Mouse (Mus musculus): ENCODE results near the gene Pdia2. TPM values are rescaled to one million over a fixed set of nuclear protein-coding genes. Genes with fewer than 3 reads are reported as not detected.
A peak's percentile ranks its signal among the peaks of the same experiment; 100 is the strongest.

Pdia2 gene
- 0.30 and 0.33 TPM in 2 replicates for polyA plus RNA-seq (2012; rRNA removed)

DNA sequence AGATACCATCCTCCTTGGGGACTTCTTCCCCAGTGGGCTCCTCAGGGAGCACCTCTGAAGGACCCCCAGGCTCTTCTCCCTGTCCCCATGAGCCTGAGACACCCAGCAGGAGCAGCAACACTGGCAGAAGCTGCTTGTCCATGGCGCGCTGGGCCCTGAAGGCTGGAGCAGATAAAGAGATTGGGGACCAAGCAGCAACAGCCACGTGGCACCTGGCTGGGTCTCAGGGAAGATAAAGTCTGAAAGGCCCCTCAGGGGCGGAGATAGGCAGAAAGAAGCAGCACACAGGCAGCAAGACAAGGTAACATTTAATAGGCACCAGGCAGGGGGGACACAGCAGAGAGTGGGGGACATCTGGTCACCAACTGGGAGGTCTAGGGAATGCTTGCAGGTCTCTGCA, at the start of gene Pdia2:
TSS of gene Pdia2 (minus strand) at position 196 of the 400 bp plus-strand sequence.
- Histone ChIP-seq H3K4me1 (ENCODE audit: control insufficient read depth, insufficient read depth, low read length) (0 out of 2 replicates have a peak, but pooled peaks cover 2% of the 10 kb centered on the region), H3K4me3 (ENCODE audit: insufficient read depth, low read length) (no peak within 1 kb of the TSS; the same call in 1 of the 2 replicates), H3K27ac (ENCODE audit: insufficient read depth, low read length) (no peak within 1 kb of the TSS)
- TF ChIP-seq CTCF (IDR thresholded peaks at IDR 0.05; ENCODE audit: extremely low read depth, insufficient read depth, low read length) (no peak), POLR2A (IDR thresholded peaks at IDR 0.05; ENCODE audit: extremely low read depth, insufficient read depth, low read length) (no peak)

DNA sequence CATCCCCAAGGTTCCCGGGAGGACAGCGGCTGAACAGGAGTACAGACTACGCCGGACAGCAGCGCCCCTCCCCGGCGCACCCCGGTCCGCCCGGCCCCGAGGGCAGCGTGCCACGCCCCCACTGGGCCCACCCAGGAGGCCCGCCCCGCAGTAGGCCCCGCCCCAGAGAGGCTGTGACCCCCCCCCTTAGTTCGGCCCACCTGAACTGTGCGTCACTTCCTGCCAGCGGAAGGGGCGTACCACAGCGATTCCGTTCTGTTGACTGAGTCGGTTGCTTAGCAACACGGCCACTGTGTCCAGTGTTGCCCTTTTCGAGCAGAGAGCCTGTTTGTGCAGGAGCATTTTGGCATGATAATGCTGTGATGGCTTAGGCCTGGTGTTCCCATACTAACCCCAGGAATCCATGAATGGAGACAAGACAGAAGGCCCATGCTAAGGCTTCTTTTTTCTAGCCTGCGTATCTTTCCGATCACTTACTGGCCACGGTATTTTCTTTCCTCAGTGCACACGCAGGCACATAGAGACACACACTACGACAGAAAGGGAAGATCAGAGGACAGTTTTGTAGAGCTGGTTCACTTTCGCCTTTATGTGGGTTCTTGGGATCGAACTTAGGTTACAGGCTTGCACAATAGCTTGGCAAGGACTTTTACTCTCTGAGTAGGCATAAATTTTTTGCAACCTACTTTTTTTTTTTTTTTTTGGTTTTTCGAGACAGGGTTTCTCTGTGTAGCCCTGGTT, 45.4 kb upstream of the Pdia2 start, which contains the start of gene Fam234a:
TSS of gene Fam234a (minus strand) at position 142 of the 741 bp plus-strand sequence.
- peak within 1 kb of the TSS; percentile 77 for H3K4me3 ChIP-seq (ENCODE audit: insufficient read depth, low read length)
- TF ChIP-seq POLR2A (IDR thresholded peaks at IDR 0.05; ENCODE audit: extremely low read depth, insufficient read depth, low read length), result peak; percentile 85
- TF ChIP-seq CTCF (IDR thresholded peaks at IDR 0.05; ENCODE audit: extremely low read depth, insufficient read depth, low read length), result no peak
- H3K4me1 ChIP-seq (ENCODE audit: control insufficient read depth, insufficient read depth, low read length), result peaks cover 2% of the 10 kb centered on the region; the same call in 1 of the 2 replicates
- H3K27ac ChIP-seq (ENCODE audit: insufficient read depth, low read length), result peak within 1 kb of the TSS; percentile 12; the same call in 1 of the 2 replicates

DNA sequence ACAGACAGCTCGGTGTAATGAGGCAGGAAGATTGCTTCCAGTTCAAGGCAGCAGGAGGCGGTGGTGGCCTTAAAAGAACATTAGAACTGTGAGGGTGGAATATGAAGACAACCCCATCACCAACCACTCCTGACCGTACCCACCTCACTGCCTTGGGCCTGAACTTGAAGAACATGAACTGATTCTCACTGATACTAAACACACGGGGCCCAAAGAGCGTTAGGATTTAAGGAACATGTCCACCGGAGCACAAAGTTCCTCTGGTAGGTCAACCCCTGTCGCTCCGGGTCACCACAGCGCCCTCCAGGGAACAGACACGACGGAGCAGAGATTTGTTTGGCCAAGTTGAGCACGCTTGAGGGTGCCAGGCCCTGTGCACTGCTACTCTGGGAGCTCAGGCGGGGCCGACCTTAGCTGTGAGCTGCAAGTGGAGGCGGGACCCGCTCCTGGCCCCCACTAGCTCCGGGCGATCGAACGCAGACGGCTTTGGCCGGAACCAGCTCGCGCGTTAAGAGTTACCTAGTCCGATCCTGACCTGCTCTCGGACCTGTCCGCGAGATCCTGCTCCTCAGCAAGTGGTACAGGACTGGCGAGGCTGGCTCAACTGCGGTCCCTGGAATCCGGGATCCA, 44.7 kb upstream of the Pdia2 start:
- peak overlapping the region; percentile 12; the same call in 1 of the 2 replicates for H3K27ac ChIP-seq (ENCODE audit: insufficient read depth, low read length)
- 0 out of 2 replicates have a peak, but pooled peaks have one; percentile 10 for TF ChIP-seq CTCF (IDR thresholded peaks at IDR 0.05; ENCODE audit: extremely low read depth, insufficient read depth, low read length)
- TF ChIP-seq POLR2A (IDR thresholded peaks at IDR 0.05; ENCODE audit: extremely low read depth, insufficient read depth, low read length), result no peak
- H3K4me1 ChIP-seq (ENCODE audit: control insufficient read depth, insufficient read depth, low read length), result peaks cover 2% of the 10 kb centered on the region; the same call in 1 of the 2 replicates
- peak overlapping the region; percentile 77 for H3K4me3 ChIP-seq (ENCODE audit: insufficient read depth, low read length)

DNA sequence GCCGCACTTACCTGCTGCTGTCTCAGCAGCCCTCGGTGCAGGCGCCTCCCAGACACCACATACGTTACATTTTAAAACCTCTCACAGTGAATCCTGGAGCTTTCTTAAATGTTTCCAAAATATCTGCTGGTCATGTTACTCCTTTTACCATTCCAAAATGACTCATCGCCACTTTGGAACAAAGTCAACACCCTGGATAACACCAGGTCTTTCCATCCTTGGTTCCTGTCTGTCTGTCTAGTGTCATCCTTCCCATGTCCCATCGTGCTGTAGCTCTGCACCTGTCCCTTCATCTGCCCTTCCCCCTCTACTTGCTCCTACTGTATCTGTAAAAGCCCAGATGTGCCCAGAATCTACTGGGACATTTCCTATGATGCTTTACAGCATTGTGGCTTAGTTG, 42.1 kb upstream of the Pdia2 start:
- TF ChIP-seq POLR2A (IDR thresholded peaks at IDR 0.05; ENCODE audit: extremely low read depth, insufficient read depth, low read length) (no peak), CTCF (IDR thresholded peaks at IDR 0.05; ENCODE audit: extremely low read depth, insufficient read depth, low read length) (no peak)
- Histone ChIP-seq H3K4me1 (ENCODE audit: control insufficient read depth, insufficient read depth, low read length) (peaks cover 2% of the 10 kb centered on the region; the same call in 1 of the 2 replicates), H3K27ac (ENCODE audit: insufficient read depth, low read length) (no peak overlapping the region), H3K4me3 (ENCODE audit: insufficient read depth, low read length) (no peak overlapping the region)

DNA sequence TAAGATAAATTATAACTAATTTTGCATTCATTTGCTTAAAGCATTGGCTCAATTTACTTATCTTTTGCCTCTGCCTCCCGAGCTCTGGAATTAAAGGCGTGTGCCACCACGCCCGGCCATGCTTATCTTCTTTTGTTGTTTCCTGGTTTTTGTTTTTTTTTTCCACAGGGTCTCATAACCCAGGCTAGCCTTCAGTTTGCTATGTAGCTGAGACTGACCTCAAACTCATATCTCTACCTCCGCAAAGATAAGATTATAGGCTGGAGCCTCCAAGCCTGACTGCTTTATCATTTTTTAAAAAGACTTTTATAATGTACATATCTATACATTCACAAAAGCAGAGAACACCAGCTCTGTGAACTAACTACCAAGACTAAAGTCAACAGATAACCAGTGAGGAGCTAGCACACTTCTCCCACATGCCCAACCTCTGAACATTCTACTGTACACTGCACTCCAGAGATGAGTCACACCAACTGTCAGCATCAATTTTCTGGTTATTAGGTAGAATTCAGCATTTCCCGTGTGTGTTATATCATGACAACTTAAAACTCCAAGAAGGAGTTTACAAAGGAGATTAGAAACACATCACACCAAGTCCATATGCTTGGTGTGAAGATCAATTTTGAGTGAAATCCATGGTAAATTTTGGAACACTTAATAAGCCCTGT, 41.4 kb upstream of the Pdia2 start:
- H3K4me1 ChIP-seq (ENCODE audit: control insufficient read depth, insufficient read depth, low read length), result peaks cover 2% of the 10 kb centered on the region; the same call in 1 of the 2 replicates
- H3K27ac ChIP-seq (ENCODE audit: insufficient read depth, low read length), result no peak overlapping the region
- TF ChIP-seq POLR2A (IDR thresholded peaks at IDR 0.05; ENCODE audit: extremely low read depth, insufficient read depth, low read length) (no peak), CTCF (IDR thresholded peaks at IDR 0.05; ENCODE audit: extremely low read depth, insufficient read depth, low read length) (no peak)
- no peak overlapping the region for H3K4me3 ChIP-seq (ENCODE audit: insufficient read depth, low read length)

DNA sequence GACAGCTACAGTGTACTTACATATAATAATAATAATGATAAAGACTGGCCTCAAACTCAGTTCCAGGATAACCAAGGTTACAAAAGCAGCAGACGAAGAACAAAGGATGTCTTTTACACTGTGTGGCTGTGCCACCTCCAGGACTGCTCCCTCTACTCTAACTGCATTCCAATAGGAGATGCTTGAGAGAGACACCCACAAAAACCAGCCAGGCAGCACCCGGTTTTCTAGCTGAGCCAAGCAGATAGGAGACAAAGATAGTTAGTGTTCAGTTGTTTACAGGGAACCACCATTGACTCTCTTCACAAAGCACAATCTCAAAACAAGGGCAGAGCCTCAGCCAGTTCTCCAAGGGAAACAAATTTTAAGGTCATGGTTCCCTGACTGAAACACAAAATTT, 40.7 kb upstream of the Pdia2 start:
- H3K27ac ChIP-seq (ENCODE audit: insufficient read depth, low read length), result no peak overlapping the region
- H3K4me3 ChIP-seq (ENCODE audit: insufficient read depth, low read length), result no peak overlapping the region
- no peak for TF ChIP-seq CTCF (IDR thresholded peaks at IDR 0.05; ENCODE audit: extremely low read depth, insufficient read depth, low read length)
- TF ChIP-seq POLR2A (IDR thresholded peaks at IDR 0.05; ENCODE audit: extremely low read depth, insufficient read depth, low read length), result no peak
- H3K4me1 ChIP-seq (ENCODE audit: control insufficient read depth, insufficient read depth, low read length), result peaks cover 2% of the 10 kb centered on the region; the same call in 1 of the 2 replicates

DNA sequence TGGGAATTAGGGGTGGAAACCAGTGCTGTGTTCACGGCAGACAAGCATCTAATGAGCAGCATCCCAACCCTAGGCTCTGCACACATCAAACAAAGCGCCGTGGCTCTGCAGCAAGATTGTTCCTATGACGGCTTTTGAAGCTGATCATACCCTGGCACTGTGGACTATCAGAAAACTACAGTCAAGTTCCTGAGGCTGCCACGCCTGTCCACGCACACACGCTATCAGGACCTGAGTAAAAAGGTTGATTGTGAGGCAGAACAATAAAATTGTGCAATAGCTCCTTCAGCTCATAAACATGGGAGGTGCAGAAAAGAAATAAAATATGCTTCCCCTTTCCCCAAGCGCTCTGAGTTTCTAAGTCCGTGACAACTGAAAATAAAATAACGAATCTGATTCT, 38.8 kb upstream of the Pdia2 start:
- H3K27ac ChIP-seq (ENCODE audit: insufficient read depth, low read length), result no peak overlapping the region
- no peak for TF ChIP-seq CTCF (IDR thresholded peaks at IDR 0.05; ENCODE audit: extremely low read depth, insufficient read depth, low read length)
- TF ChIP-seq POLR2A (IDR thresholded peaks at IDR 0.05; ENCODE audit: extremely low read depth, insufficient read depth, low read length), result no peak
- peaks cover 2% of the 10 kb centered on the region; the same call in 1 of the 2 replicates for H3K4me1 ChIP-seq (ENCODE audit: control insufficient read depth, insufficient read depth, low read length)
- H3K4me3 ChIP-seq (ENCODE audit: insufficient read depth, low read length), result no peak overlapping the region

DNA sequence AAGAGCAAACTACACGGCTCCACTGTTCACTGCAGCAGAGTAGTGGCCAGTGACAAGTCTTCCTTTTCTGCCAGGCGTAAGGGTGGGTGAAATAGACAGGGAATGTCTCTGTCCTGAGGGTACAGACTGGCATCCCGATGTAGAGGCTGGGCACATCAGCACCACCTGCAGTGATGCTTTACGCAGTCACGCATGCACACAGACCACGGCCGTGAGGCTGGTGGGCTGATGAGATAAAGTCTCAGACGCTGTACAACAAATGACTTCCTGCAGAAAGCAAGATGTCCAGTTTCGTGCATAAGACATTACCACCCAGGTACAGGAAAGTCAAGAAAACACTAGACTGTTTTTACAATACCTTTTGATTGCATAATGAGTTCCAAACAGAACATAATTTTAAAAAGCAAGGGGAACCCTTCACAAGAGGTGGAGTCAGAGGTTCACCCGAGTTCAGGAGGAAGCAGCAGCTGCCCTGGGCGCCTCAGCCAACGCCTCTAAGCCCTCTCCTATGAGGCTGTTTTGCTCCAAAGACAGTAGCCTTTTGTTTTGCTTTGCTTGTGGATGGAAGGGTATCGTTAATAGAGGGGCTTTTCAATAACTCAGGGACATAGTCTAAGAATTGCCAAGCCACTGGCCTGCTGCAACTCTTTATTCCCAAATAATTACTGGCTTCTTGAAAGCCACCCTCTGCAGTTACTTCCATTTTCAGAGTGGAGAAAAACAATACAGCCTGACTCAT, 36.4 kb upstream of the Pdia2 start:
- Histone ChIP-seq H3K4me1 (ENCODE audit: control insufficient read depth, insufficient read depth, low read length) (no peaks in the 10 kb centered on the region), H3K27ac (ENCODE audit: insufficient read depth, low read length) (peak overlapping the region; percentile 69), H3K4me3 (ENCODE audit: insufficient read depth, low read length) (no peak overlapping the region)
- TF ChIP-seq CTCF (IDR thresholded peaks at IDR 0.05; ENCODE audit: extremely low read depth, insufficient read depth, low read length), result no peak
- no peak for TF ChIP-seq POLR2A (IDR thresholded peaks at IDR 0.05; ENCODE audit: extremely low read depth, insufficient read depth, low read length)

DNA sequence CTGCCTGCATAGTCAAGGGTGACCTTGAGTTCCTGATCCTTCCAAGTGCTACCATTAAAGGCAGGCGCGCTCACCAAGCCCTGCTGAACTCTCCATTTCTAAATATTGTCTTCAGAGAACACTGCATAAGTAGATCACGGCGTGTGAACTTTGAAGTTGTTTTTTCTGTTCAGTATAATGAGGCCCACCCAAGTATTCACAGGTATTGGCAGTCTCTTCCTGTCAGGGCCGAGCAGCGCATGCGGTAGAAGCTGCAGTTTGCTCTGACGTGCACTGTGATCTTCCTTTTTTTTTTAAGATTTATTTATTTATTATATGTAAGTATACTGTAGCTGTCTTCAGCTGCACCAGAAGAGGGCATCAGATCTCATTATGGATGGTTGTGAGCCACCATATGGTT, 35.5 kb upstream of the Pdia2 start:
- no peak overlapping the region for H3K4me3 ChIP-seq (ENCODE audit: insufficient read depth, low read length)
- H3K27ac ChIP-seq (ENCODE audit: insufficient read depth, low read length), result no peak overlapping the region
- TF ChIP-seq POLR2A (IDR thresholded peaks at IDR 0.05; ENCODE audit: extremely low read depth, insufficient read depth, low read length) (no peak), CTCF (IDR thresholded peaks at IDR 0.05; ENCODE audit: extremely low read depth, insufficient read depth, low read length) (no peak)

More for the DNA sequence above, 35.5 kb upstream of the Pdia2 start:
- no peaks in the 10 kb centered on the region for H3K4me1 ChIP-seq (ENCODE audit: control insufficient read depth, insufficient read depth, low read length)

Data from cortical plate, adult 2 months (tissue).